Mouse (Mus musculus) induced T-regulatory cell, adult 2 months (primary cell): ENCODE measurements around the gene Heatr4.

Source experiments
- DNase-seq: peaks from one replicate; pipeline ENCODE4 v3.0.0-alpha.2; 2012; ENCODE audit warnings: low read depth

Gene Heatr4

GRCm38 (mm10) chr12:83998341-83999107 lies 13.9 kb upstream of the Heatr4 start:
- DNase-seq = no peak

- DNase-seq = no peak
These were observed 12.6 kb upstream of the Heatr4 start for GRCm38 (mm10) chr12:83997221-83997620.

- DNase-seq = no peak
These were observed 4.7 kb upstream of the Heatr4 start for GRCm38 (mm10) chr12:83989378-83989777.

GRCm38 (mm10) chr12:83988483-83988882 lies 3.8 kb upstream of the Heatr4 start:
- no peak for DNase-seq

- peak; percentile 93 for DNase-seq
These were observed 3.2 kb upstream of the Heatr4 start, which contains the start of gene Acot2 for GRCm38 (mm10) chr12:83987583-83988441. Gene Acot2, plus strand, starts transcription at chr12:83987861.

- no peak for DNase-seq
These were observed 2.6 kb upstream of the Heatr4 start for GRCm38 (mm10) chr12:83987242-83987582.

GRCm38 (mm10) chr12:83981615-83982014 lies 3.0 kb downstream of the Heatr4 start:
- no peak for DNase-seq

GRCm38 (mm10) chr12:83978862-83979261 lies 5.8 kb downstream of the Heatr4 start:
- DNase-seq = no peak

GRCm38 (mm10) chr12:83972117-83972516 lies 12.5 kb downstream of the Heatr4 start:
- peak; percentile 68 for DNase-seq

GRCm38 (mm10) chr12:83965235-83965634 lies 19.4 kb downstream of the Heatr4 start:
- no peak for DNase-seq

- no peak for DNase-seq
These were observed 26.4 kb downstream of the Heatr4 start for GRCm38 (mm10) chr12:83958278-83958677.

GRCm38 (mm10) chr12:83951711-83952575 lies 32.7 kb downstream of the Heatr4 start:
- DNase-seq = no peak

- DNase-seq = peak; percentile 57
These were observed 33.6 kb downstream of the Heatr4 start for GRCm38 (mm10) chr12:83950840-83951701.

- peak; percentile 85 for DNase-seq
These were observed 34.2 kb downstream of the Heatr4 start, which contains the start of gene Riox1 for GRCm38 (mm10) chr12:83950493-83950839. Gene Riox1, plus strand, starts transcription at chr12:83950608.

- no peak for DNase-seq
These were observed 34.7 kb downstream of the Heatr4 start for GRCm38 (mm10) chr12:83949776-83950492.

GRCm38 (mm10) chr12:83949043-83949442 lies 35.6 kb downstream of the Heatr4 start:
- peak; percentile 8 for DNase-seq

GRCm38 (mm10) chr12:83947260-83947811 lies 37.3 kb downstream of the Heatr4 start:
- no peak for DNase-seq

GRCm38 (mm10) chr12:83941938-83942337 lies 42.7 kb downstream of the Heatr4 start:
- no peak for DNase-seq

- DNase-seq = no peak
These were observed 44.6 kb downstream of the Heatr4 start for GRCm38 (mm10) chr12:83940031-83940430.

GRCm38 (mm10) chr12:83939332-83939731 lies 45.3 kb downstream of the Heatr4 start:
- DNase-seq = no peak
